Mouse (Mus musculus): ENCODE measurements around the gene Fam217a. TPM values are rescaled to one million over a fixed set of nuclear protein-coding genes. Genes with fewer than 3 reads are reported as not detected.
"Not testable (repeated sequence)": the region's sequence is repeated elsewhere in the genome, so short reads cannot be mapped to it uniquely, and the experiment has no call there.

Gene Fam217a
- 1.8 and 2.1 TPM in 2 replicates for polyA plus RNA-seq (2015; fragmentation: Nextera tagmentation; extraction: Ambion mirVana)

DNA sequence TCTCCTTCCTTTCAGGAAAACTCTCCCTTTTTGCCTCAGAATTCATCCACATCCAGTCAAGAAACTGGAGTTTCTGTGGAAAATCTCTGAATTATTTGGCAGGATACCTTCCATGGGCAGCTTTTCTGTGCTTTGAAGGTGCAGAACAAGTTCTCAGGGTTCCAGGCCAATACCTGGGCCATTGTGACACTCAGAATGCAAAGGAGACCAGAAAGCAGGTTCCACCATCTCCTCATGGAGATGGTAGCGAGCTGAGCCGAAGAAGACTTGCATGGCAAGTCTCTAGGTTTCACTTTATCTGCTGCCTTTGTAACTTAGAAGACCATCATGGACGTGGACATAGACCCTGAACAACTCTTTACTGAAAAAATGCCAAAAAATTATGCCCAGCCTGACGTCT is at the start of gene Fam217a, which contains the start of gene 4933417A18Rik:
Gene Fam217a (minus strand): TSS at position 101 of the 400 bp plus-strand sequence.
Gene 4933417A18Rik (plus strand): TSS at position 200 of the 400 bp plus-strand sequence.
- Histone ChIP-seq H3K4me1 (ENCODE audit: insufficient read depth, low read depth, low read length) (no peaks in the 10 kb centered on the region), H3K36me3 (ENCODE audit: insufficient read depth, low read length) (no peaks in the 10 kb centered on the region), H3K4me2 (replicated peaks; ENCODE audit: low read depth, low read length) (no peak within 1 kb of the TSS), H3K27me3 (replicated peaks; ENCODE audit: insufficient read depth, low read length) (no peaks in the 10 kb centered on the region), H3K27ac (ENCODE audit: low read length) (no peak within 1 kb of the TSS), H3K9ac (replicated peaks; ENCODE audit: low read depth) (no peak within 1 kb of the TSS), H3K9me3 (ENCODE audit: low read length) (no peaks in the 10 kb centered on the region), H3K4me3 (ENCODE audit: low read depth, low read length) (no peak within 1 kb of the TSS)
- WGBS, result 68% methylated on average over 4 of the region's 4 CpGs
- DNase-seq (ENCODE audit: low spot score), result no peak
- no peak for TF ChIP-seq CTCF (IDR thresholded peaks at IDR 0.05)
- no peak for TF ChIP-seq EP300 (IDR thresholded peaks at IDR 0.05)
- no peak for ATAC-seq

- DNase-seq (ENCODE audit: low spot score), result peak; percentile 22
- no peaks in the 10 kb centered on the region for H3K27me3 ChIP-seq (replicated peaks; ENCODE audit: insufficient read depth, low read length)
- no peak for ATAC-seq
- 48% methylated on average over 1 of the region's 1 CpGs for WGBS
- no peak overlapping the region for H3K9ac ChIP-seq (replicated peaks; ENCODE audit: low read depth)
- TF ChIP-seq EP300 (IDR thresholded peaks at IDR 0.05) (no peak), CTCF (IDR thresholded peaks at IDR 0.05) (peak; percentile 46)
- H3K9me3 ChIP-seq (ENCODE audit: low read length), result no peaks in the 10 kb centered on the region
- H3K27ac ChIP-seq (ENCODE audit: low read length), result no peak overlapping the region
- no peak overlapping the region for H3K4me2 ChIP-seq (replicated peaks; ENCODE audit: low read depth, low read length)
- no peaks in the 10 kb centered on the region for H3K4me1 ChIP-seq (ENCODE audit: insufficient read depth, low read depth, low read length)
- H3K36me3 ChIP-seq (ENCODE audit: insufficient read depth, low read length), result peaks cover 13% of the 10 kb centered on the region; the same call in 1 of the 2 replicates
- H3K4me3 ChIP-seq (ENCODE audit: low read depth, low read length), result no peak overlapping the region
Observed at GRCm38 (mm10) chr13:34973770-34974169, 49.7 kb upstream of the Fam217a start.

DNA sequence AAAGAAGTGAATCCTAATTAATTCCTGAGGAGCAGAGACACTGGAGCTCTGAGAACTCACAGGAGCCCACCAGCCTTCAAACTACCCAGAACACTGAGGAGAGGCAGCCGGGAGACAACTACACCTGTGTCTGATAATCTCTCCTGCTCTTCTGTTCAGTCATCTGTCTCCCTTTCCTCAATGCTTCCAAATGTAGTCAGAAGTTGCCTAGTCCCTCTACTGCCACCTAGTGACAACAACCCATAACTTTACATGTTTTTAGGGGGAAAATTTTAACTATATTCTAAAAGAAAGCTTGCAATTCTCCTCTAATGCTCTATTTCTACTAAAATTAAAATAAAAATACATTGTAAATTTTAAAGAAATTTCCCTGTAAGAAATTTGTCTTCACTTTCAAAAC is 49.0 kb upstream of the Fam217a start:
- no peak overlapping the region for H3K4me2 ChIP-seq (replicated peaks; ENCODE audit: low read depth, low read length)
- peaks cover 9% of the 10 kb centered on the region; the same call in 1 of the 2 replicates for H3K36me3 ChIP-seq (ENCODE audit: insufficient read depth, low read length)
- H3K9ac ChIP-seq (replicated peaks; ENCODE audit: low read depth), result no peak overlapping the region
- TF ChIP-seq CTCF (IDR thresholded peaks at IDR 0.05), result peak; percentile 68
- no peak for TF ChIP-seq EP300 (IDR thresholded peaks at IDR 0.05)
- H3K4me1 ChIP-seq (ENCODE audit: insufficient read depth, low read depth, low read length), result no peaks in the 10 kb centered on the region
- H3K27ac ChIP-seq (ENCODE audit: low read length), result no peak overlapping the region
- 42% methylated on average over 1 of the region's 1 CpGs for WGBS
- ATAC-seq (no peak), DNase-seq (ENCODE audit: low spot score) (peak; percentile 61)
- H3K4me3 ChIP-seq (ENCODE audit: low read depth, low read length), result no peak overlapping the region
- H3K27me3 ChIP-seq (replicated peaks; ENCODE audit: insufficient read depth, low read length), result no peaks in the 10 kb centered on the region
- H3K9me3 ChIP-seq (ENCODE audit: low read length), result no peaks in the 10 kb centered on the region

- not testable (repeated sequence) for H3K9me3 ChIP-seq (ENCODE audit: low read length); H3K27ac ChIP-seq (ENCODE audit: low read length); ATAC-seq; H3K4me1 ChIP-seq (ENCODE audit: insufficient read depth, low read depth, low read length); H3K27me3 ChIP-seq (replicated peaks; ENCODE audit: insufficient read depth, low read length); H3K9ac ChIP-seq (replicated peaks; ENCODE audit: low read depth); H3K36me3 ChIP-seq (ENCODE audit: insufficient read depth, low read length); H3K4me2 ChIP-seq (replicated peaks; ENCODE audit: low read depth, low read length); H3K4me3 ChIP-seq (ENCODE audit: low read depth, low read length); DNase-seq (ENCODE audit: low spot score)
Observed at GRCm38 (mm10) chr13:34972456-34972855, 48.3 kb upstream of the Fam217a start.

GRCm38 (mm10) chr13:34965647-34966046 is 41.5 kb upstream of the Fam217a start:
- H3K27ac ChIP-seq (ENCODE audit: low read length); H3K36me3 ChIP-seq (ENCODE audit: insufficient read depth, low read length); H3K4me1 ChIP-seq (ENCODE audit: insufficient read depth, low read depth, low read length); DNase-seq (ENCODE audit: low spot score); ATAC-seq; H3K4me3 ChIP-seq (ENCODE audit: low read depth, low read length); H3K27me3 ChIP-seq (replicated peaks; ENCODE audit: insufficient read depth, low read length); H3K9me3 ChIP-seq (ENCODE audit: low read length); H3K9ac ChIP-seq (replicated peaks; ENCODE audit: low read depth); H3K4me2 ChIP-seq (replicated peaks; ENCODE audit: low read depth, low read length): not testable (repeated sequence)
- 77% methylated on average over 9 of the region's 9 CpGs for WGBS

GRCm38 (mm10) chr13:34964866-34965265 is 40.8 kb upstream of the Fam217a start:
- no peak for TF ChIP-seq CTCF (IDR thresholded peaks at IDR 0.05)
- no peak for TF ChIP-seq EP300 (IDR thresholded peaks at IDR 0.05)
- Histone ChIP-seq H3K4me3 (ENCODE audit: low read depth, low read length) (peak overlapping the region; percentile 37; the same call in 1 of the 2 replicates), H3K27me3 (replicated peaks; ENCODE audit: insufficient read depth, low read length) (no peaks in the 10 kb centered on the region), H3K36me3 (ENCODE audit: insufficient read depth, low read length) (no peaks in the 10 kb centered on the region), H3K9me3 (ENCODE audit: low read length) (no peaks in the 10 kb centered on the region), H3K4me1 (ENCODE audit: insufficient read depth, low read depth, low read length) (peaks cover 3% of the 10 kb centered on the region; the same call in 1 of the 2 replicates), H3K27ac (ENCODE audit: low read length) (no peak overlapping the region), H3K4me2 (replicated peaks; ENCODE audit: low read depth, low read length) (peak overlapping the region; percentile 69; the same call in 1 of the 2 replicates), H3K9ac (replicated peaks; ENCODE audit: low read depth) (no peak overlapping the region)
- DNase-seq (ENCODE audit: low spot score) (no peak), ATAC-seq (no peak)
- WGBS, result 16% methylated on average over 5 of the region's 5 CpGs

DNA sequence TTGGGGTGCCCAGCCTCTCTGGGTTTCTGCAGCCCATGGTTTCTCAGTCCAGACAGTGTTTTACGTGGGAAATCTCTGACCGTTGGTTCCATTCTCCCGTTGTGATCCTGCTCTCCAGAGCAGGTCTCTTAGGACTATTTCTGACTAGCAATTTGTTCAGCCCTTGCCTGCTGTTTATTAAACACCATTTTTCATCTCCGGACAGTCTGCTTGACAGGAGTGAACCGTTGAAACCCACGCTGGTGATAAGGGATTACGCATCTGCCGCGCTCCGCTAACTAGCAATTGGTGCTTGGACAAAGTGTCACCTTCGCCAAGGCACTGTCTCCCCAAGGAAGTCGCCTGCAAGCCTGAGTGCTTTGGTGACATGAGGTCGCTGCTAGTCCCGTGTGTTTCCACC is 40.3 kb upstream of the Fam217a start:
- WGBS, result 3% methylated on average over 14 of the region's 14 CpGs
- Histone ChIP-seq H3K9ac (replicated peaks; ENCODE audit: low read depth) (no peak overlapping the region), H3K4me3 (ENCODE audit: low read depth, low read length) (peak overlapping the region; percentile 37), H3K9me3 (ENCODE audit: low read length) (no peaks in the 10 kb centered on the region), H3K27me3 (replicated peaks; ENCODE audit: insufficient read depth, low read length) (no peaks in the 10 kb centered on the region), H3K4me1 (ENCODE audit: insufficient read depth, low read depth, low read length) (peaks cover 3% of the 10 kb centered on the region; the same call in 1 of the 2 replicates), H3K27ac (ENCODE audit: low read length) (no peak overlapping the region), H3K36me3 (ENCODE audit: insufficient read depth, low read length) (no peaks in the 10 kb centered on the region), H3K4me2 (replicated peaks; ENCODE audit: low read depth, low read length) (peak overlapping the region; percentile 69)
- no peak for DNase-seq (ENCODE audit: low spot score)
- ATAC-seq, result no peak
- no peak for TF ChIP-seq CTCF (IDR thresholded peaks at IDR 0.05)
- no peak for TF ChIP-seq EP300 (IDR thresholded peaks at IDR 0.05)

Data from lung, postnatal 0 days (tissue).